Mouse (Mus musculus) thymus, adult 2 months (tissue): ENCODE data around the gene Apoc2.

Experiments
- CTCF ChIP-seq: fragments of 200-500 bp; IDR thresholded peaks from 2 replicates; pipeline ENCODE4 v1.5.1; 2012; ENCODE audit warnings: mild to moderate bottlenecking, control low read depth, low read length, moderate library complexity, borderline replicate concordance; ENCODE audit not compliant: control insufficient read depth, poor library complexity, insufficient read depth; ENCODE audit errors: extremely low read depth
- POLR2A ChIP-seq: fragments of 200-500 bp; IDR thresholded peaks from 2 replicates; pipeline ENCODE4 v1.6.1; 2012; ENCODE audit warnings: mild to moderate bottlenecking, low read length, control low read depth, moderate library complexity; ENCODE audit not compliant: control insufficient read depth, poor library complexity, insufficient read depth; ENCODE audit errors: extremely low read depth

- TF ChIP-seq CTCF = no peak
- TF ChIP-seq POLR2A = no peak
These were observed 41.5 kb upstream of the Apoc2 start for GRCm38 (mm10) chr7:19719200-19719599.
